Mouse (Mus musculus) lung, adult 2 months (tissue): Measurements from ENCODE around the gene Ssh2. TPM values are rescaled to one million over a fixed set of nuclear protein-coding genes. Genes with fewer than 3 reads are reported as not detected.

Experiments
- DNase-seq: peaks from one replicate; pipeline ENCODE4 v3.0.0; 2022
- H3K4me1 ChIP-seq: fragments of 200-500 bp; 2 replicates; pipeline ENCODE4 v1.6.1; 2011; ENCODE audit warnings: low read length; ENCODE audit not compliant: control insufficient read depth, insufficient read depth
- H3K4me3 ChIP-seq: fragments of 200-500 bp; replicated peaks from 2 replicates; pipeline ENCODE3; 2011; ENCODE audit warnings: low read depth, mild to moderate bottlenecking, control low read depth, low read length; ENCODE audit errors: extremely low read depth
- CTCF ChIP-seq: fragments of 200-500 bp; IDR thresholded peaks from 2 replicates; pipeline ENCODE4 v1.5.1; 2011; ENCODE audit warnings: mild to moderate bottlenecking, low read length, control low read depth; ENCODE audit not compliant: insufficient read depth
- POLR2A ChIP-seq: fragments of 200-500 bp; IDR thresholded peaks from 2 replicates; pipeline ENCODE4 v1.6.1; 2011; ENCODE audit warnings: low read depth, mild to moderate bottlenecking, control low read depth, low read length, borderline replicate concordance; ENCODE audit errors: extremely low read depth
- WGBS: fragments of 180-500 bp; shearing (Covaris S2); methylation state at CpG from one replicate; pipeline ENCODE4 v1.1.7; 2018; 5-methylcytosine and 5-hydroxymethylcytosine counted together
- polyA plus RNA-seq: library from polyadenylated mRNA; depleted of rRNA; stranded (reverse); fragments of >200 nt; gene quantifications from 2 replicates; pipeline ENCODE4 v1.2.3, GENCODE M21; 2012

The Ssh2 gene
- polyA plus RNA-seq, 1 experiment, result 31.8 TPM

GRCm38 (mm10) chr11:77442186-77443170, 226.4 kb downstream of the Ssh2 start:
- H3K4me3 ChIP-seq, result no peak overlapping the region
- 12% methylated on average over 7 of the region's 7 CpGs for WGBS
- peaks cover 63% of the 10 kb centered on the region for H3K4me1 ChIP-seq
- no peak for DNase-seq
- no peak for TF ChIP-seq CTCF

- Histone ChIP-seq H3K4me3 (no peak overlapping the region), H3K4me1 (peaks cover 63% of the 10 kb centered on the region)
- DNase-seq, result peak; percentile 65
- TF ChIP-seq POLR2A, result no peak
- TF ChIP-seq CTCF, result no peak
- 5% methylated on average over 2 of the region's 2 CpGs for WGBS
Observed at GRCm38 (mm10) chr11:77444939-77445338, 228.9 kb downstream of the Ssh2 start.

GRCm38 (mm10) chr11:77446628-77447041, 230.5 kb downstream of the Ssh2 start:
- no peak for TF ChIP-seq POLR2A
- TF ChIP-seq CTCF, result peak; percentile 46
- Histone ChIP-seq H3K4me3 (no peak overlapping the region), H3K4me1 (peaks cover 54% of the 10 kb centered on the region)
- 8% methylated on average over 6 of the region's 6 CpGs for WGBS
- DNase-seq, result peak; percentile 53

GRCm38 (mm10) chr11:77449224-77449623, 233.1 kb downstream of the Ssh2 start:
- TF ChIP-seq CTCF, result no peak
- no peak for TF ChIP-seq POLR2A
- Histone ChIP-seq H3K4me3 (no peak overlapping the region), H3K4me1 (peaks cover 29% of the 10 kb centered on the region)
- WGBS, result 58% methylated on average over 7 of the region's 7 CpGs
- DNase-seq, result no peak

GRCm38 (mm10) chr11:77451670-77452069, 235.6 kb downstream of the Ssh2 start:
- 90% methylated on average over 2 of the region's 2 CpGs for WGBS
- TF ChIP-seq POLR2A (no peak), CTCF (no peak)
- DNase-seq, result no peak

GRCm38 (mm10) chr11:77453388-77453787, 237.3 kb downstream of the Ssh2 start:
- peak; percentile 0 for DNase-seq
- TF ChIP-seq CTCF (no peak), POLR2A (no peak)
- H3K4me1 ChIP-seq, result no peaks in the 10 kb centered on the region; the same call in 1 of the 2 replicates
- no peak overlapping the region for H3K4me3 ChIP-seq
- WGBS, result 92% methylated on average over 2 of the region's 2 CpGs

More at GRCm38 (mm10) chr11:77451670-77452069, 235.6 kb downstream of the Ssh2 start:
- Histone ChIP-seq H3K4me3 (no peak overlapping the region), H3K4me1 (peaks cover 6% of the 10 kb centered on the region)

- WGBS, result 84% methylated on average over 9 of the region's 9 CpGs
- H3K4me1 ChIP-seq, result no peaks in the 10 kb centered on the region
- TF ChIP-seq CTCF, result no peak
- TF ChIP-seq POLR2A, result no peak
- no peak for DNase-seq
- H3K4me3 ChIP-seq, result no peak overlapping the region
Observed at GRCm38 (mm10) chr11:77455770-77456510, 239.9 kb downstream of the Ssh2 start.

- peaks cover 2% of the 10 kb centered on the region; the same call in 1 of the 2 replicates for H3K4me1 ChIP-seq
- TF ChIP-seq CTCF (no peak), POLR2A (no peak)
- no peak for DNase-seq
- no peak overlapping the region for H3K4me3 ChIP-seq
- WGBS, result 54% methylated on average over 6 of the region's 6 CpGs
Observed at GRCm38 (mm10) chr11:77456866-77457265, 240.8 kb downstream of the Ssh2 start.

- TF ChIP-seq CTCF (no peak), POLR2A (no peak)
- no peak for DNase-seq
- WGBS, result 4% methylated on average over 6 of the region's 6 CpGs
- peak overlapping the region; percentile 84 for H3K4me3 ChIP-seq
- peaks cover 3% of the 10 kb centered on the region; the same call in 1 of the 2 replicates for H3K4me1 ChIP-seq
Observed at GRCm38 (mm10) chr11:77461856-77462255, 245.8 kb downstream of the Ssh2 start.
